Mouse (Mus musculus): Measurements from ENCODE around the gene Gpbar1. TPM values are rescaled to one million over a fixed set of nuclear protein-coding genes. Genes with fewer than 3 reads are reported as not detected.
"Not testable (repeated sequence)": the region's sequence is repeated elsewhere in the genome, so short reads cannot be mapped to it uniquely, and the experiment has no call there.

Gene Gpbar1
- total RNA-seq, 4 experiments from 2014 or later, result not detected

DNA sequence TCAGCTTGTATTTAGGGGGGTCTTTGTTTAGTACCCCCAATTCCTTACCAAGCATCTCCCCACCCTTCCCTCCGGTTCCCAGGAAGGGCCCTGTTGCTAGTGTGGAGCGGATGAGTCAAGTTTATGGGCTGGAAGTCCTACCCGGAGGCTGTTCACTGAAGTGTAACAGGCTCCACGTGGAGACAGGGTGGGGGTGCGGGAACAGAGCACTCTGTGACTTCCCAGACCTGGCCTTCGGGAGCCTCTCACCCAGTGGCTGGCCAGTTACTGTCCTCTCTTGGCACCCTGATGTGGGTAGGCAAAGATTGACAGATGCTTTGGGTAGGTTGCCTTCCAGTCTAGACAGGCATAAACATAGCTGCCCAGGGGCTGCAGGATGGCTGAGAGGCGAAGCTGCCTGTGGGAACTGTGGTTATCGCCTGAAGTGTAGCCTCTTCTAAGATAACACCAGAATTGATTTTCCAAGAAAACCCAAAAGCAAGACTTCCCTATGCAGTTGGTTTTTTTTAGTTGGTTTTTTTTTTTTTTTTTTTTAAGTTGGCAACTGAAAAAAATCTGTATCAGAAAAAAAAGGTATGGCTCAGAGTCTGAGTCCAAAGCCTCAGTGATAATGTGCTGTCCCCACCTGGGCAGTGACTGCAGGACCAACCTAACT lies 340 bp upstream of the Gpbar1 start:
- no peak for DNase-seq (ENCODE audit: low spot score in 2 of 2)

DNA sequence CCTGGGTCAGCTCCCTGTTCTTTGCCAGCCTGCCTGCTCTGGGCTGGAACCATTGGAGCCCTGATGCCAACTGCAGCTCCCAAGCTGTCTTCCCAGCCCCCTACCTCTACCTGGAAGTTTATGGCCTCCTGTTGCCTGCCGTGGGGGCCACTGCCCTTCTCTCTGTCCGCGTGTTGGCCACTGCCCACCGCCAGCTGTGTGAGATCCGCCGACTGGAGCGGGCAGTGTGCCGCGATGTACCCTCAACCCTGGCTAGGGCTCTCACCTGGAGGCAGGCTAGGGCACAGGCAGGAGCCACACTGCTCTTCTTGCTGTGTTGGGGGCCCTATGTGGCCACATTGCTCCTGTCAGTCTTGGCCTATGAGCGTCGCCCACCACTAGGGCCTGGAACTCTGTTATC lies 638 bp downstream of the Gpbar1 start:
- no peak for DNase-seq (ENCODE audit: low spot score in 2 of 2)

DNA sequence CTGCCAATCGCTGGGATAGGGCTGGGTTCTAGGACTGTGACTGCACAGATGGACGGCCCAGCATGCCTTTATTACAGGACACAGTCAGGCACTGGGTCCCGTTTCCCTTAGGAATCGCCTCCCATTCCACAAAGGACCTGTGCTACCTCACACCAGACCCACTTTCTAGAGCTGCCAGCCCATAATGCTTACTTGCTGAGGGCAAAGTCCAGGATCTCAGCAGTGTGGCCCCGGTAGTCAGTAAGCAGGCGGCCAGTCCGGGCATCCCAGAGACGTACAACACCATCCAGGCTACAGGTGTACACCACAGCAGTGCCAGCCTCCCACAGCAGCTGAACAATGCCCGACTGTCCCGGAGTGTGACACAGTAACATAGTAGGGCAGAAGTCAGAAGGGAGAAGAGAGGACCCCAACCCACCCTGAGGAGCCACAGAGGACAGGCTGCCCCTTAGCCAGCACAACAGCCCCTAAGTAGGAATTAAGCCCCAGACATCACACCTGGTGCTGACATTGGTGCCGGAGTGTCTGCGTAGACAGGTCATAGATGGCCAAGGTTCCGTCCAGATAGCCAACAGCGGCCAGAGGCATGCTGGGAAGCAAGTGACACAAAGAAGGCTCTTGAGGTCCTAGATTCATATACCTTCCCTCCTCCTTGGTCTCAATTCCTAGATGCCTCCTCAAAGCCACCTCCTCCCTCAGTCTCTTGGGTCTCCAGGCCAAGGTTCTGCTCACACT lies 2.4 kb downstream of the Gpbar1 start:
- no peak for DNase-seq (ENCODE audit: low spot score in 2 of 2)

DNA sequence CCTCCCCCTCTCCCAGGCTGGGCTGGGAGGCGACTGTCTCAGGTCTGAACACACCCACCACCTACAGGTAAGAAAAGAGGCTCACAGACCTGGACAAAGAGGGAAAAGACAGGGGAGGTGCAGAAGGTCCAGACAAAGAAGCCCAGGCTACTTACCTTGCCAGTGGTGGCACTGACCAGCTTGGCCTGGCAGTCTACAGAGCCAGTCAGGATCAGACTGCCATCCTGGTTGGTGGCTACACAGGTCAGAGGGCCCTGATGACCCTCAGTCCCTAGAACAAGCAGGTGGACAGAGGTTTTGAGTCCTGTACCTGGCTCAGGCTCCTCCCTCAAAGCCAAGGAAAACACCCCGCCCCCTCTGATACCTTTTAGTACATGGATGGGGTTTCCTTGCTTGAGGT lies 3.0 kb downstream of the Gpbar1 start:
- DNase-seq (ENCODE audit: low spot score in 2 of 2), result no peak

DNA sequence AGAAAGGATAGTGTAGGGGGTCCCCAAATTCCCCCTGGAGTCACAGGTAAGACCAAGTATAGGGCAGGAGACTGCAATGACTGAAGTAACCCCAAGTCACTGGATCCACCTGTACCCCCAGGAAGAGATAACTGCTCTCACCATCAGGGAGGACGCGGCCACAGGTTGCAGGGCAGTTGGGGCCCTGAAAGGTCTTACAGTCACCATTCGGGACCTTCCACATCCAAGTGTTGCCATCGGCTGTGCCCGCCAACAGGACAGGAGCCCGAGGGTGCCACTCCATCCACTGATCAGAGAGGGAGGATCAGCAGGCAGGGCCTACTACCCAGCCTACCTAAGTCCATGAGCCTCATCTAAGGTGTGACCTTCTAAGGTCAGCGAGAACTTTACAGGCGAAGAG lies 3.5 kb downstream of the Gpbar1 start:
- DNase-seq (ENCODE audit: low spot score in 2 of 2), result no peak

DNA sequence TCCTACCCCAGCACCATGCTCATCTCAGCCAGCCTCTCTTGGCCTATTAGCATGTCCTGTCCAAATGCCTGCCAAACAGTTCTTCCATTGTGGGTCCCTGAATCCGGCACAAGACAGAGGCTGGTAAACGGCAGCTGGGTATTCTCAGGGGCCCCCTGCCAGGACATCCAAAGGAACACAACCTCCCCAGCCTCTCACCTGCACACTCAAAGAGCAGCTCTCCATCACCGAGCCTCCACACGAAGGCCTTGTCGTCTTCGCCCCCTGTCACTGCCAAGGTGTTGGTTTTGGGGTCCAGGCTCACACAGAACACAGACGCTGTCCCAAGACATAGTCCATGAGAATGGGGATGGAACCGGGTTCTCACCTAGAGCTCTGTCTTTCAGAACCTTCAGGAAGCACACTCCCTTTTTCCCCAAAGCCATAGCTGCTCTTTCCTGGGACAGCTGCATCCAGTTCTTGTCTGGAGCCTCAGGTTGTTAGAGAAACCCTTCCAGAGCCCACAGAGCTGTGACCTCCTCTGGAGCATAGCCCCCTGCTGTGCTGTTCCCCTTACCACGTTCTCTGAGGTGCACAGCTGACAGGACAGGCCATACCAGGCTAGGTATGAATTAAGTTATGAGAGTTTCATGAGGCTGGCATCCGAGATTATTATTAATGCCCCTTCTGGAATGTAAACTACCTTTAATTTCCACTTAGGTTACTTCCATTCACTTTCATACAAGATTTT lies 4.7 kb downstream of the Gpbar1 start:
- no peak for DNase-seq (ENCODE audit: low spot score in 2 of 2)

DNA sequence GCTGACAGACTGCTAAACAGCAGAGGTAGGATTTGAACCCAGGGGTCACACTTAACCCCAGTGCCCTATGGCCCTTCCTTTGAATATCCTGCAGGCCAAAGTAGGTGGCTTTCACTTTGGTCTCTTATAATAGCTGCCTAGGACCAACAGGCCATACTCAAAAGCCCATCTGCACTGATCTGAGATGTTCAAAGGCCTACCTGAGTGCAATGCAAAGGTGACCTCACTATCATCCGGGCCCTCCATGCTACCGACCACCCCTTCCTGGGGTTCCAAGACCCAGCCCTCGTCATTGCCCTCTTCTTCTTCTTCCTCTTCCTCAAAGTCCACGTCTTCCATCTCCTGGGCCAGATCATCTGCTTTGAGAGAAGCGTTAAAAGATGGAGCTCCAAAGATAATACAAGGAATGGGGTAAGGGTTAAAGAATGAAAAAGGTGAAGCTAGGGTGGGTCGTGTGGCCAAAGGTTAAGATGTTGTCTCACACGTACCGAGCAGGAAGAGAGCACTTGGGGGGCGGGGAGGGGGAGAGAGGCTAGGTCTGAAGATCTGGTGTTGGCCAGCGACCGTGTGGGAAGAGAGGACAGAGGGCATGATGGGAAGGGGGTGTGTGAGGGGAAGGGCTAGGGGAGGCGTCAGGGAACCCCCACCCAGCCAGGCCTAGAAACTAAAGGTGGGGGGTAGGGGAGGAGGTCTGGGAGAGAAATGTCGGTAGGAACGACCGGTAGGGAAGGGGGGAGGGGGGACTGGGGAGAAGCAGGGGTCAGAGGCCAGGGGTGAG lies 5.5 kb downstream of the Gpbar1 start:
- DNase-seq (ENCODE audit: low spot score in 2 of 2), result peak in 1 of 2 experiments; percentile 54

DNA sequence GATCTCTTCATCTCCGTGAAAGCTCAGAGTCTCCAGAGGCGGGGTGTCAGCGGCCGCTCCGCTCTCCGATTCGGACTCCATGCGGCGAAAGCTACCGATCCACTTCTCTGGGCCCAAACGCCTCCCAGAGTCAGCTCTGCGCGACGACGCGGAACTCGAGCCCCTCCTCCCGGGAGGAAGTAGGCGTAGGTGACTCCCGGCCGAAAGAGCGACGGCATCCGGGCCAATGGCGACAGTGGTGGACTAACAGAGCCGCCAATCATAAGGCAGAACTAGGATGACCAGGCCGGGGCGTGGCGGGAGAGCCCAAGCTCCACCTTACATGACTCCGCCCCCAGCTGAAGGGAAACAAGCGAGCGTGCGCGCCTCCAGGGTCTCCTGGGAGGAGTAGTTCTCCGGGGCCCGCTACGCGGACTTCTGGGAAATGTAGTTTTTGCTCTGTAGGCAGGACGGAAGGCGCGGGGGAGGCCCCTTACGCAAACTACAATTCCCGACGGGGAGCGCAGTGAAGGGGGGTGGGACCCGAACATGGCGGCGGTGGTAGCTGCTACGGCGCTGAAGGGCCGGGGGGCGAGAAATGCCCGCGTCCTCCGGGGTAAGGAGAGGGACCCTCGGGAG lies 6.3 kb downstream of the Gpbar1 start, which contains the start of the genes Aamp and Pnkd:
Gene Aamp, minus strand, starts transcription at position 196 of the 618 bp plus-strand sequence.
Gene Pnkd, plus strand, starts transcription at position 388 of the 618 bp plus-strand sequence.
- DNase-seq (ENCODE audit: low spot score in 2 of 2), result peak; percentile 93 to 100

DNA sequence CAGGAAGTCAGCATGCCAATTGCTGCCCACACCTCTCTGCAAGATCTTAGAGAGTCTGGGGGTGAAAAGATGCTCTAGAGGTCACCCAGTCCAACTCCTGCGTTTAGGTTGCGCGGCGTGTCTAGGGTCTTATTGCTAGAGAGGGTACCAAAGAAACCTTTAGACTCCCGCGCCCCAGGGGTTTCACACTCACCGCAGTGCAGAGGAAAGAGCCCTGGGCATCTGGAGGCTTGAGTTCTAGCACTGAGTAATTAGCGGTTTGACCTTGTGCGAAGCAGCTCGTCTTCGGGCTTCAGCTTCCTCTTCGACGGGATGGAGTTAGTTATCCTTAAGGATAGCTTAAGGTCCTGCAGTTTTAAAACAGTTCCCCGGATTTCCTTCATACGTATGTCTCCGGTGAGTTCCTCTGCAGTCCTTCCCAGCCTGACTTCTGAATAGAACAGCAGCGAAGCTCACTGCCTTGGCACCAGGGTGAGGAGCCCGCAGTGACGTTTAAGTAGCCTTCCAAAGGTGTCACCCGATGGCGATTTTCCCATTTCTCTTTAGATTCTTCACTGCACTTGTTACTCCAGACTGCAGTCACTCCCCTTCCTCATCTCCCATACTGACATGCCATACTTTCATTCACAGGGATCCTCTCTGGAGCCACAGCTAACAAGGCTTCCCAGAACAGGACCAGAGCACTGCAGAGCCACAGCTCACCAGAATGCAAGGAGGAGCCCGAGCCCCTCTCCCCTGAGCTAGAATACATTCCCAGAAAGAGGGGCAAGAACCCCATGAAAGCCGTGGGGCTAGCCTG lies 7.1 kb downstream of the Gpbar1 start:
- peak in 1 of 2 experiments; percentile 60 for DNase-seq (ENCODE audit: low spot score in 2 of 2)

DNA sequence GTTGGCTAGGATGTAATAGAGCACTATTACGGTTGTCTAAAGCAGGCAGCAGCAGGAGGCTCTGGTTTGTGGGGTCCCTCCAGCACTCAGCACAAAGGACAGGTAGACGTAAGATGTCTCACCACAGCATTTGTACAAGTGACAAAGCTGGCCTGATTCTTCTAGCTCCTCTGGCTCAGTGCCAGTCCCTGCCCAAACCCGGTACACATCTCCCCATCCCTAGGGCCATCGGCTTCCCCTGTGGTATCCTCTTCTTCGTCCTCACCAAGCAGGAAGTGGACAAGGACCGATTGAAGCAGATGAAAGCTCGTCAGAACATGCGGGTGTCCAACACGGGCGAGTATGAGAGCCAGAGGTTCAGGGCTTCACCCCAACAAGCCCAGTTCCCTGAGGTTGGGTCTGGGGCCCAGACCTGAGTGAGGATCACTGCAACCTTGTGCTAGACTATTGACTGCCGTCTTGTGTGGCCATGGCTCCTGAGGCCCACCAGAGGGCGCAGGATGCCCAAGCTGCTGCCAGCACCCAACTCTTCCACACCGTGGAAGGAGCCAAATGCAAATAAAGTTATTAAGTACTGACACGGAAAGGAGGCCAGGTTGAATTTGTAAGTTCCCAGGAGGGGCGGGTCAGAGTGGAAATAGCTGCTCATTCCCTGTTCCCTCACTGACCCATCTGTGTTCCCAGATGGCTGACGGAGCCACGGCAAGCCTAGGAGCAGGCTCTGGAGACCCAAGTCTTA lies 8.7 kb downstream of the Gpbar1 start:
- not testable (repeated sequence) for DNase-seq (ENCODE audit: low spot score in 2 of 2)

DNA sequence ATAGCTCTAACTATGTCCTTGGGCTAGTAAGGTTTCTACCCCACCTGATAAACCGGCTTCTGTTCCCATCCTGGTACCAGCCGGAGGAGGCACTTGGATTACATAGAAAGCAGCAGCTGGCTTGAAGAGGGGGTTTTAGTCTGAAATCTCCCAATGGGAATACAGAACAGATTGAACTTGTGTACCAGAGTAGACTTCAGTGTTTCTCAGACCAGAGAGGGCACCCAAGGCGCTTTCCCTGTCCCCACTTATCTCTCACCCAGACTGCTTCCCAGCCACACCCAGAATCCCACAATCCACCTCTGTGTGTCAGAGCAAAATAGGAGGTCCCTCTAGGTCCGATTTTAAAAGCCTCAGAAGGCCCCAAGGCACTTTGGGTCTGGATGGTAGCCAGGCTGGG lies 10.0 kb downstream of the Gpbar1 start:
- no peak for DNase-seq (ENCODE audit: low spot score in 2 of 2)

DNA sequence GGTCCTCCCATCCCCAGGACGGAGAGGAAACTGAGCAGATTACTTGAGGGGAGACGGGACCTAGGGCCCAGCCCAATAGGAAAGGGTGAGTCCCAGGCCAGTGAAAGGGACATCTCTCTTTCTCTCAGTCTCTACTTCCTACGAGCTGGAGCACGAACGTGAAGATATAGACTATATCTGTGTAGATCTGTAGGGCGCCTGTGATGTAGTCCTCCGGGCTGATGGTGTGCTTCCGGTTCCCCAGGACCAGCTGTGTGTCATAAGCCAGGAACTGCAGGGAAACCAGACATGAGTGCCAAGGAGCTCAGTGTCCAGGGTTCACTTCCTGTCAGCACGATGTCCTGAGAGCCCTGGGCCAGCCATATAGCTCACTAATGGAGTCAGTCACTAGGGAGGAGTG lies 10.9 kb downstream of the Gpbar1 start:
- DNase-seq (ENCODE audit: low spot score in 2 of 2), result no peak

DNA sequence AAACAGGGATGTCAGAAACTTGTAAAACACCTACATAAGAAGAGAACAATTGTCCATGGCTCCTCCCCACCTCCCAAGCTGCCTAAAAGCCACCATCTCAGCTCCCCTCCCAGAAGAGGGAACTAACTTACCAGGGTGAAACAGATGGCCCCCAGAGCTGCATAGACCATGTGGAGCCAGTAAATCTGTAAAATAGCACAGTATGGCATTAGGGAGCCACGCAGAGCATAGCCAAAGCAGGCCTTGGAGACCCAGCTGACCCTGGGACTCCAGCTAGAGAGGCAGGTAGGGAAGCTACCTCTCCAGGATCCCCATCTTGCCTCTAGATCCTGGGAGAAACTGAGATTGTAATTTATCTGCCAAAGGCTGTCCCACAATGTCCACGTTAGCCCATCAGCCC lies 11.4 kb downstream of the Gpbar1 start:
- no peak for DNase-seq (ENCODE audit: low spot score in 2 of 2)

DNA sequence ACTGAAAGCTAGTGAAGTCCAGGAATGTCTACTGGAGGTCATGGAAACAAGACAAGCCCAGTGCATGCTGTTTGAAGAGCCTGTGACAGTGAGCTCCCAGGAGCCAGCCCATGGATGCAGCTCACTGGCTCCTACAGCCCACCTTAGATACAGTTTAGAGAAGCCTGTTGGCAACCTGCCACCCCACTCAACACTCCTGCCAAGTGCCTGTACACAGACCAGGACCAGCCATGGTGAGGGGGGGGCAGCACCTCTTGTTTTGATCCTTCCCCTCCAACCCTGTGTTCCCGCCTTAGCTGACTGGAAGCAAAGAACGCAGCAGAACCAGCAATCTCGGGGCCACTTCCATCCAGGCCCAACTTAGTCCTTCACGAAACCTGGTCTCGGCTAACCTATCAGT lies 11.8 kb downstream of the Gpbar1 start:
- no peak for DNase-seq (ENCODE audit: low spot score in 2 of 2)

DNA sequence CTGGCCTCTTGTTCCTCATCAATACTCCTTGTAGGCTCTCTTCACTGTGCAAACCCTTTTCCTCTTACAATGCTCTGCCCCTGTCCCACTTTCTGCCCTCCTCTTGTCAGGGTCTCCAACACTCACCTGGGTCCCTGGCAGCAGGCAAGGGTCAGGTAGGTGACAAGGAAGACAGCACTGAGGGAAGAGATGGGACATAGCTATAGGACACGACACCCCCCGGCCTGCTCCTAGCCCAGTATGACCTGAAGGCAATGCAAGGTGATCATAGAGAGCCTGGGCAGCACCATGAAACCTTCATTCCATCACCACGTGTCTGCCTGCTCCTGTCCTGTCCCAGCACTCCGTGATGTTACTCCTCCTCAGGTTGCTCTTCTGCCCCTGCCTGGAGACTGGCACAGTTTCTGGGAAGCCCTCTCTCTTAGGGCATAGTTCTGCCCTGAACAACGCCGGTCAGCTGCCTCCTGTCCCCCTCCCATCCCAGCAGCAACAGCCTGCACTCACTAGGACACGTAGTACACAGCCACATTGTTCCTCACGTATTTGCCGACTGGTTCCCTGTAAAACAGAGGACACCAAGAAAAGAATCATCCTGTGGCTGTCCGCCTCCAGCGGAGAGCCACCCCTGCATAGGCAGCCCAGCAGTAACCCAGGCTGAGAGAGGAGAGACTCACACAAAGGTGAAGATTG lies 14.1 kb downstream of the Gpbar1 start:
- DNase-seq (ENCODE audit: low spot score in 2 of 2), result no peak

DNA sequence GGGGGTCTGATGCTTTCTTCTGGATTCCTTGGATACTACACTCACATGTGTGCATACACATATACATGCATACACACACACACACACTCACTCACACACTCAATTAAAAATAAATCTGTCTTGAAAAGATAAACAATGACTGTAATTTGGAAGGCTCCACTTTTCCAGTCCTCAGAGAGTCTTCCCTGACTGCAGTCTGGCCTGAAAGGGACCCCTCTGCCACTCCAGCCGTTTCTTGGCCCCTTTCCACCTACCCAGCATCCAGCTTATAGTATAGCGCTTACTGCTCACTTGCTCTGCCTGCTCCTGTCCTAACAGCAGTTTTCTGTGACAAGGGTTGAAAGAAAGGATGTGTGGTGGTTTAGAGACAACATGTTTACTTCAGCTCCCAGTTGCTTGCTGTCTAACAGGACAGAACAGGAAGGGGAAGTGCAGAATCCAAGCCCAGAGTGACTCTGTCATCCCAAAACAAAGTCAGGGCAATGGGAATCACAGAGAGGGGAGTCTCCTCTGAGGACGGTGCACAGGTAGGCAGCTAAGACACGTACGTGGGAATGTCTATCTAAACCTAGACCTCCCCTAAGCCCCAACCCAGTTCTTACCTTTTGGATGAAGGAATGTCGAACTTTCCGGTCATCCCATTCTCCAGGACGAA lies 15.1 kb downstream of the Gpbar1 start:
- DNase-seq (ENCODE audit: low spot score in 2 of 2), result no peak

DNA sequence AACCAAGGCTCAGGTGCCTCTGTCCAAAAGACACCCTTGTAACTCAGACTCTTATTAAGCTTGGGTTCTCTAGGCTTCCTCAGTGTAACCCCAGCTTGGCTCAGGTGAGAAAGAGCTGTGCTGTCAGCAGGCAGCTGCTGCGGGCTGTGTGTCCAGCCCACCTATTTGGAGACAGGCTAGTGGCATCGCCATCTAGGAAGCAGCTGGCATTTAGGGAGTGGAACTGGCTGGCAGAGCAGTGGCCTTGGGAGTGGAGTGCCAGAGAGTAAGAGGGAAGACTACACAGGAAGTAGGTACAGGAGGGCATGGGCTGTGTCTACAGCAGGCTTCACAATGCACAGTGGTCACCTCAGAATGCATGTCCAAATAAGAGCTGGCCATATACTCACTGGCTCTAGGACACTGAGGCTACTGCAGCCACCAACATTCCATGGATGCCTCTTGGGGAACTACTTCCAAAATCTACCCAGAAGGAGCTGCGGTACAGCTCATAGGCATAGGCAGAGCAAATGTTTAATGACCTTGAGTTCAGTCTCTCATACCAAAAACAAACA lies 15.8 kb downstream of the Gpbar1 start:
- no peak for DNase-seq (ENCODE audit: low spot score in 2 of 2)

Data from left cerebral cortex, adult 8-10 months (tissue).